Mouse (Mus musculus) thymus, postnatal 10 days (tissue): ENCODE measurements around the gene Bax.
"Not testable (repeated sequence)": the region's sequence is repeated elsewhere in the genome, so short reads cannot be mapped to it uniquely, and the experiment has no call there.

Source experiments
- DNase-seq, 2 experiments: peaks; one replicate each; pipeline ENCODE4 v3.0.0; 2021; ENCODE audit warnings: low spot score in 2 of 2

Bax gene

DNA sequence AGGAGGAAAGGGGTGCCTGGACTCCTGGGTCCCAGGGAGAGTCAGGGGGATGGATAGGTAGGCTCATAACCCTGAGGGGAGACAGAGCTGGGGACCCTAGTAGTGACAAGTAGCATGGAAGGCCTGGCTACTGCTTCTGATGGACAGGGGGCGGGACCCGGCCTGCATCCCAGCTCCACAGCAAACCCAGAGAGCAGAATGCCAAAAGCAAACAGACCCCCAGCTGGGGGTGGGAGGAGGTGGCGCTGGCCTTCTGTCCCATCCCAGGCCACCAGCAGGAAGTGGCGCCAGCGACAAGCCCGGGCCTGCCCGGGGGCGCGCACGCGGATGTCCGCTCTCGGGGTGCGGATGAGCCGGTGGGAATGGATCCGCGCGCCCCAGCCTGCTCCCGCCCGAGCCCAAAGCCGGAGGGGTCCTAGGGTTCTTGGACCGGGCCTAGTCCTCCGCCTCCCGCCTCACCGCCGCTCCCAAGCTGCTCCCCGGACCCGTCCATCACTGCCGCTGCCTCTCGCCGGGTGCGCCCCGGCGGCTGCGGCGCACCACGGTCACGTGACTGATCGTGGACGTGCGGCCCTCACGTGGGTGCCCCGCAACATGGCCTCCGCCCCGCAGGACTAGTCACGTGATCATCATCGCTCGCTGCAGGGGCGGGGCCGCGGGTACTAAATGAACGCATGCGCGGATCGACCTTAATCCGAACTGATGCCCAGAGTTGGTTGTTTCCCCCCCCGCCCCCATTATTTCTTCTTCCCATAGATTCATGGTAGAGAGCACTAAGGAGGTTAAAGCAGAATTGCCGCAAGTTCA is at the start of gene Bax:
Bax (minus strand) TSS at position 616 of the 807 bp plus-strand sequence.
- peak; percentile 86 to 87 for DNase-seq

DNA sequence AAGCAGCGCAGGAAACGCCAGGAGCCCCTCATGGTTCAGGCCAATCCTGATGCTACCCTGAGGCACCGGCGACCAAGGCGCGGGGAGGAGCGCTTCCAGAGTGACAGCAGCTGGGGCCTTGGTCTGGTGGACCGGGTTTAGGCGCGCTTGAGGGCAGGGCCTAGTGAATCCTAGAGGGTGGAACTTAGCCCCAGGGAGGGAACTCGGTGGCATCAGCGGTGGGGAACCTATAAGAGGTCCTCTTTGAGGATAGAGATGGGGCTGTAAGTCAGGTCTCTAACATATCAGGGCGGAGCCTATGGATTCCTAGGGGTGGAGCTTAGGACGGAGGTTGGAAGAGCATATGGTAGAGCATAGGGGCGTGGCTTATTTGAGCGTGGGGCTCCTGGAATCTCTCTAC is 48.7 kb upstream of the Bax start:
- peak in 1 of 2 experiments; percentile 18 for DNase-seq

DNA sequence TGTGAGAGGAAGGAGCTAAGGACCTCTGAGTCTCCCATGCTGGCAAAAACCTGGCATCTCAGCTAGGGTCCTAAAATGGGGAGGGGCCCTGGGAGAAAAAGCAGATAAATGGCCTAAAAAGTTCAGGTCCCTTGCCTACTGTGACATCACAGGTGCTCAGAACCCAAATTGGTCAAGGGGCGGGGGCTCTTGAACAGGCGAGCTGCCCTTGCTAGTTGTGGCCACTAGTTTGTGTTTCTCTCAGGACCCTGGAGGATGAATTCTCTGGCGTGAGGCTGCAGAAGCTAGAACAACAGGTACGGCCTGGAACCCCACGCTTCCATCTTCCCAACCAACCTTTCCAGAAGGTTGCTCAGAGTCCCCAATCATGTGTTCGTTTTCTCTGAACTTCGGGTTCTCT is 47.7 kb upstream of the Bax start:
- DNase-seq = no peak

DNA sequence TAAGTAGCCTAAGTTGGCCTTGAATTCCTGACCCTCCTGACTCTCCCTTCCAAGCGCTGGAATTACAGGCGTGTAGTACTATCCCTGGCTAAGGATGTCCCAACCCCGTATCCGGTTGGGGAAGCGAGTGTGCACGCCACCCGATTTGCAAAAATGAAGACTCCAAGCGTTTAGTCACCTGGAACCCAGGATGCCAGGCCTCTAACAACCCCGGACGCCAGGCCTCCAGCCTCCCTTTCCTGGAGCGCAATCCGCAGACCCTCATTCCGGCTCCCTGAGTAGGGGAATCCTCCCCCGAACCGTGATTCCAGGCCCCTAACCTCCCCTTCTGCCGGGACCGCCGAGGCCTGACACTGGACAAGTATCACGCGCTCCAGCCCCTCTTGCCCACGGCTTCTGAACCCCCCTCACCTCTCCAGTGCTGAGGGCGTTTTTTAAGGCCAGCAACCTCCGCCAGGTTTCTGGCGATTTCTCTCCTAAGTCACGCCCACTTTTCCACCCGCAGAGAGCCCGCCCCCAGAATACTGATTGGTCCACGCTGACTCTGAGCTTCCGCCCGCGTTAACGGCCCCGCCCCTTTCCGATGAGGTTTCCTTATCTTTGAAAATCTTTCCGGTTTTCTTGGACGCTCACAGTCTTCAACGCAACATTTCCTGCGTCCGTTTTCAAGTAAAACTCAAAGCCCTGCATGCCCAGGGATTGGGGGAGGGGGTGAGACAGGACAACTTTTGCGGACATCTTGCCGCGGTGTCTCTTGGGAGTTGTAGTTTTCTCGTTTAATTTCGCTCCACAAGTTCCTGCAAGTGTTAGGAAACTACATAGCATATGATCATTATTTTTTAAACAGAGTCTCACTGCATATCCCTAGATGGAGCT is 43.5 kb upstream of the Bax start, which contains the start of gene Nucb1:
Nucb1 (minus strand) TSS at position 495 of the 876 bp plus-strand sequence.
- peak; percentile 87 to 91 for DNase-seq

DNA sequence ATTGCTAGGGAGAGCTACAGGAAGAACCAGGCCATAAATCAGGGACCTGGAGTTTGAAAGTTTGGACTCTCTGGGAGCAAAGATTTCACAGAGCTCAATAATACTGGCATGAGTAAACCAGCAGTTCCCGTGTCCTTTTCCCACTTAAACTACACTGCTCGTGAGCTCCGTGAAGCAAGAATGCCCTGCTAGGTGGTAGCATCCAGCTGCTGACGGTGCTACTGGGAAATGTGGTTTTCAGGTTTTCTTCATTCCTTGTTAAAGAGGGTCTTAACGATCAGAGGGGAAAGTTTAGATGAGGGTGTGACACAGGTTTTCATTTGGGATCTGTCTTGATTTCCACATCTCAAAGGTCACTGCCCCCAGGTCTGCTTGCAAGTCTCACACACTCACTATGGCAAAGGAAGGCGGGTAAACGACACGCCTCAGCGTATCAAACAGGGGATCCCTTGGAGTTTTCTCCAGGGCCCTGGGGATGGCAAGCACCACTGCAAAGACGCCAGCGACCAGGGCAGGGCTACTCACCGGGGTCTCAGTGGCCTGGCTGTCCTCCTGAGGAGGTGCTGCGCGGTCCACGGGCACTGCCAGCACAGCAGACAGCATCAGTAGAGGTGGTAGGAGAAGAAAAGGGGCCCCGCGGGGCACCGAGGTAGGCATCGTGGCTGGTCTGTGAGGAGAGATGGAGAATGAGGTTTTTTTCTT is 42.6 kb upstream of the Bax start:
- peak in 1 of 2 experiments; percentile 9 for DNase-seq

DNA sequence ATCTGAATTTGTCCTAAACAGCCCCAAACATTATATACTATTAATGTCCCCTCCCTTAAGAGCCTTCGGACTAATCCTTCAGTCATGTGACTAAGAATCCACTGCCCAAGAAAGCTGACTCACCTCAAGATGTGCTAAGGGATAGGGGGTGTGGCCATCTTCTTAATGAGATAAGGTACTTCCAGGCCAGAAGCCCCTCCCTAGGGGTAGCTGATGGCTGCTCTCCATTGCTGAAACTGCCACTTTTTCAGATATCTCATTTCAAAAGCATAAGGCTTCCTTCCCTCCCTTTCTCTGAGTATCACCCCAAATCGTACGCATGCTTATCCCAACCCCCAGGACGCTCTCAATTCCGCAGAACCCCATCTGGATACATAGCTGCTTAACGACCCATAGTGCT is 41.9 kb upstream of the Bax start:
- DNase-seq = no peak

DNA sequence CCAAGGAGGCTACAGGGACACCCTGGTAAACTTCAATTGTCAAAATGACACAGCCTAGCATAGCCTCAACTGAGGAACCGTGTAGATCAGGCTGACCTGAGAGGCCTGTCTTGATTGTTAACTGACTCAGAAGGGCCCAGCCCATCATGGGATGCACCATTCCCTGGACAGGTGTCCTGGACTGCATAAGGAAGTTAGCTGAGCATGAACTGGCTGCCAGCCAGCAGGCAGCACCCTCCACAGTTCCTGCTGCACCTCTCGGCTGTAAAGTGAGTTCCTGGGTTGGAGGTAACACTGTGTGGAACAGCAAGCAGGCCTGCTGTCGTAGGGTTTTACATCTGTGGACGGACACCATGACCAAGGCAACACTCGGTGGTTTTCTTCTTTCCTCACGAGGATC is 40.9 kb upstream of the Bax start:
- DNase-seq = no peak

DNA sequence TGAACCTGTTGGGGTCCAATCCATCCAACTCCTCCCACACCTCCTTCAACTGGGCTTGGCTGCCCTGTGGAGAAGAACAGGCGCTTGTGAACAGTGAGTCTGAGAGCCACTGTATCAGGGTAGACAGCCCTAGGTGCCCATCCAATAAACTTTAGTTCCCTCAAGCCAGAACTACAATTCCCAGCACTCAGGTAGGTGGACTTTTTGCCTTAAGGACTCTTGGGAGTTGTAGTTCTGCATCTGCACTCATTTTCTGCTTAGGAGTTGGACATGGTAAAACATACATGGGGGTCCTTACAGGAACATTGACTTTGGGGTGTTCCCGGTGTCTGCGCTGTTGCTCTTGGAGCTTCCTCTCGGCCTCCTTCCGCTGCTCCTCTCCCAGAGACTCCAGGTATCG is 31.7 kb upstream of the Bax start:
- DNase-seq = no peak

DNA sequence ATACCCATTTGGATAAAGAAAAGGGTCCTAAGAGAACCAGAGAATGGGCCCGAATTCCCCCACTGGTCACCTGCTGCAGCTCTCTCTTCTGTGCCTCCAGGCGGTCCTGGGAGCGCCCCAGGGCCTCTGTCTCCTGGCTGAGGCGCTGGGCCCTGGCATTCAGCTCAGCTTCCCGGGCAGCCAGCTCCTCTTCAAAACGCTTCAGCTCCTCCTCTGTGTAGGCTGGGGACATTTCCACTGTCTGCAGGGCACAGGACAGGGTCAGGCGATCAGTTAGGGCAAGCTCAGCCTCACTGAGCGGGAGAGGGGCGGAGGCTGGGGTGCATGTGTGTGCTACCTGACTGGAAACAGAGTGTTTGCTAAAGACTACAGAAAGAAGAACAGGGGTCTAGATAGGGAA is 27.9 kb upstream of the Bax start:
- no peak for DNase-seq

DNA sequence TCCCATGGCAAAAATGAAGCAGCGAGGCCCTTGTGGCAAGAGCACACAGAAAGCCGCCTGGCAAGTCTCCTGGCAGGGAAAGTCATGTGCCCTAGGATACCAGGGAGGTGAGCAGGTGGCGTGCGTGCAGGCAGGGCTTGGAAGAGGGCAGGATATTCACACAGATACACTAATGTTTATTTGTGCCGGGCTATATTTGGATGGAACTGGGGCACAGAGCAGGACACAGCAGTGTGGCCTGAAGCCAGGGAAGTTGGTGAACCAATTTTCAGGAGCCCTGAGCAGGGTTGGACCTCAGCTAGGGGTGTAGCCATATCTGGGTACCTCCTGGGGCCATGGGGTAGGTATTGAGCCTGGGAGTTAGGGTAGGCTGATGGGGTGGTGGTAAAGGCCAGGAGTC is 26.3 kb upstream of the Bax start:
- DNase-seq = no peak

DNA sequence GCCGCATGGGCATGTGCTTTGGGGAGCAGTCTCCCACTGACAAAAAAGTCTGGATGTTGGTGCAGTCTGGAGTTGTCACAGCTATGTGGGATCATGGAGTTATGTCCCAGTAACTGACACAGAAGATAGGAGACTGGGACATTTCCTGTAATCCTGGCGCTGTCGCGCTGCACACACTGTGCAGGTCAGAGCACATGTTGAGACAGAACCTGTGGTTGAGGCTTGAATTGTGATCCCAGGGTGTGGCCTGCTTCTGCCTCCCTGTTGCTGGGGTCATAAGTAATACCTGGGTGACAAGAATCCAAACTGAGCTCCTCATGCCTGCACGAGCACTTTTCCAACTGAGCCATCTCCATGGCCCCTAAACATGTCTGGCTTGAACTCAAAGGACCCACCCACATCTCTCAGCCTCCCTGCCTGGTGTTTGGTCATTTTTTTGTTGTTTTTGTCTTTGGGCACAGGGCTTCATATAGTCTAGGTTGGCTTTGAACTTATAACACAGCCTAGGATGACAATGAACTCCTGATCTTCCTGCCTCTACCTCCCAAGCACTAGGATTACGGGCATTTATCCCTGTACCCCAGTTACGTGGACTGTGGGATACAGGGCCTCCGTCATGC is 25.6 kb upstream of the Bax start:
- DNase-seq = no peak

DNA sequence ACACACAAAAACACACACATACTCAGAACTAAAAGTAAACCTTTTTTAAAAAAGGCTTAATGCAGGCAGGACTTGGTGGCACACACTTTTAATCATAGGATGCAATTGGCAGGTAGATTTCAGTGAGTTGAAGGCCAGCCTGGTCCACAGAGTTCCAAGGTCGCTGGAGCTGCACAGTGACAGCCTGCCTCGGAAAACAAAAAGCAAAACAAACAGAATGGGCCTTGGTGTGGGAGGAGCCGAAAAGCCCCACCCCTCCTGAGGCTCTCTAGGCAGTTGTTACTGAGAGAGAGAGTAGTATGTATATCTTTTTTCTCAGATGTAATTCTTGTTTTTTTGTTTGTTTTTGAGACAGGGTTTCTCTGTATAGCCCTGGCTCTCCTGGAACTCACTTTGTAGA is 24.6 kb upstream of the Bax start:
- no peak for DNase-seq

DNA sequence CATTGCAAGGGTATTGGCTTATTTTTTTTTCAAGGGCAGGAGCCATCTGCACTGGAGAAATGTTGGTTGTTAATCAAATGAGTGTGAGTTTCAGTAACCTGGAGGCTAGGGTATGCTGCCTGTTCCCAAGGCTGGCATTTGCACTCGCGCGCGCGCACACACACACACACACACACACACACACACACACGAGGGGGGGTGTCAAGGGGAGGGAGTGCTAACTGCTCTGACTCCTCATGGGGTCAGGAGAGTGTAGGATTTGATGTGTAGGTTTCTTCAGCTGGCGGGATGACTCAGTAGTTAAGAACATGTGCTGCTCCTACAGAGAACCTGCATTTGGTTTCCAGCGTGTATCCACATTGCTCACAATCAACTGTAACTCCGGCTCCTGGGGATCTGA is 24.1 kb upstream of the Bax start:
- no peak for DNase-seq

DNA sequence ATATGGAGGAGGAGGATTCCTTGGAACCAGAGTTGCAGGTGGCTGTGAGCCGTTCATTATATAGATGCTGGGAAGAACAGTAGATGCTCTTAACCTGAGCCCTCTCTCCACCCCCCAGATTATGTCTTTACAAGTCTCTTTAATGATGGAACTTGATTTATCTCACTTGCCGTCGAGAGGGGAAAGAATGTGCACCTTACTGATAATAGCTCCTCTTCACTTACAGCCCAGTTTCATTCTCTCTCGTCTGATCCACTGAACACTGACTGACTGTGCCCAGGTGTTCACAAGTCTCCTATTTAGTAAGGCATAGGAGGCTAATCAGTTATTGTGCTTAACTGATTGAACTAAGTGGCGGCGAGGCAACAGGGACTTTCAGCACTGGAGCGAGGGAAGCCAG is 22.9 kb upstream of the Bax start:
- no peak for DNase-seq

DNA sequence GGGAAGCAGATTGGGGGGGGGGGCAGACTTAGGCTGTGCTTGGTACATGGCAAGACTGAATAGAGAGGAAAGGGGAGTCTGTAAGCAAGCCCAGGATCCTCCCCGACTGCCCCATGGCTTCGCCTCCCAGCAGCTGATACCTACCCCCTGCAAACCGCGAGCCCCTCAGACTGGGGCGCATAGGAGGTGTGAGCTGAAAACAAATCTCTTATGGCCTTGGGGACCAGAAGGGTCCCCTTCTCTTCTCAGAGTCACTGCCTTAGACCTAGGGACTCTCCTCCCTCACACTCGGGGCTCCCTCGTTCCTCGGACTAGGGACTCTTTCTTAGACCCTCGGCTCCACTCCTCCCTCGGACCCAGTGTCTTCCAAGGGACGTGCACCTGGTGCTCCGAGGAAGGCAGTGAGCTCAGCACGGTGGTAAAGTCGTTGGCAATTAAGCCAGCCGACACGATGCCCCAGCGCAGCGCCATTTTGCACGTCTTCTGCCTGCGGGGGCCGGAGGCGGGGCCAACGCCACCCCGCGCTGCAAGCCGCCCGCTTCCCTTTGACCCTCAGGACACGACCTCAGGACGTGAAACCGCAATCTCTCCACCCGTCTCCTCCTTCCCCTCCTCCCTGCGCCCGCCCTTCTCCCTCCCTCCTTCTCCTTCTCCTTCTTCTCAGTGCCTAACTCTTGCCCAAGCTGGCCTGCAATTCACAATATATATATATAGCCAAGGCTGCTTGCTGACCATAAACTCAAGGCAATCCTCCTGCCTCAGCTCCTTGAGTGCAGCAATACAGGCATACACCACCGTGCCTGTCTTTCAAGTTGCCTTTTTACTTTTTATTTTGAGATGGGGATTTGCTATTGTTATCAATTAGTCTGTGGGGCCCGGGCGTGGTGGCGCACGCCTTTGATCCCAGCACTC is 21.9 kb upstream of the Bax start, which contains the start of gene Dhdh:
Dhdh (minus strand) TSS at position 513 of the 912 bp plus-strand sequence.
- peak in 1 of 2 experiments; percentile 23 for DNase-seq

DNA sequence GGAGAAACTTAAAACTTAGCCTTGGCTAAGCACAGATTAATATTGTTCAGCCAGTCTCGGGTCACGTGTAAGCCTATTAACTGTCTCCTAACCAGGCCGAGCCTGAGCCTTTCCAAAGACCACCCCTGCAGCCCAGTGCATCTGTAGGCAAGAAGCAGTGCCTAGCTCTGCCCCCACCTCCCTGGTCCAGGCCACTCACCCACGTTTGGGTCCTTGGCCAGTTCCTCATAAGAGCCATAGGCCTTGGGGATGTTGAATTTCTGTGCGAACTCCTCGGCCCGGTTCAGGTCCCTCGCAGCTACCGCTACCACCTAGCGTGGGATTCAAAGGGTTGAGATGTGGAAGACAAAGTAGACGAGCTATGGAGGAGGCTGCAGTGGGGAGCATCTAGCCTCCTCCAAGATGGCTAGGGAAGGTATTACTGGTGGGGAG is 21.2 kb upstream of the Bax start:
- no peak for DNase-seq

DNA sequence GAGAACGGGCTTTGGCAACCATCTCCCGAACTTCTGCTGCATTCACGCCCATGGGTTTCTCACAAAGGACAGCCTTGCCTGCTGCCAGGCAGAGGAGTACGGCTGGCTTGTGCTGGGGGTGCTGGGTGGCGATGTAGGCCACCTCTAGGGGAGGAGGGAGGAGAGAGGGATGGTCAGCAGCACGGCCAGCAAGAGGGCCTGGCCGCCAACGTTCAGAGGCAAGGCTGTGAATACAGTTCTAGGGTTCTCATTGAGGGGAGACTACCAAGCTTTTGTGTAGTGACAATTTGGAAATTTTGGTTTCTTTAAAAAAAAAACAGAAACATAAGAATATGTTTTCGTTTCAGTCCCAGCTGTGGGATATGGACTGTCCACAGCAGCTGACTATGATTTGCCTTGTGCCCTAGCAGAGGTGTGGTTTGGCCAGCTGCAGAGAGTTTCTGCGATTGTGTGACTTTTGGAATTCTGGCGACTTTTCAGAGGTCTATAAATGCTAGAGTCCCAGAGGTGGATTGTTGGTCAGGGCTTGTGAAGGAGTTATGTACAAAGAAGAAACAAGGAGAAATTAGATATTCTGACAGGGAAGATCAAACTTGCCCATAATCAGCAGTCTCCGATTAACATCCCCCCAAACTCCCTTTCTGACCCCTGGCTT is 20.2 kb upstream of the Bax start, which contains the start of gene Gm45808:
Gm45808 (minus strand) TSS at position 51 of the 655 bp plus-strand sequence.
- no peak for DNase-seq

DNA sequence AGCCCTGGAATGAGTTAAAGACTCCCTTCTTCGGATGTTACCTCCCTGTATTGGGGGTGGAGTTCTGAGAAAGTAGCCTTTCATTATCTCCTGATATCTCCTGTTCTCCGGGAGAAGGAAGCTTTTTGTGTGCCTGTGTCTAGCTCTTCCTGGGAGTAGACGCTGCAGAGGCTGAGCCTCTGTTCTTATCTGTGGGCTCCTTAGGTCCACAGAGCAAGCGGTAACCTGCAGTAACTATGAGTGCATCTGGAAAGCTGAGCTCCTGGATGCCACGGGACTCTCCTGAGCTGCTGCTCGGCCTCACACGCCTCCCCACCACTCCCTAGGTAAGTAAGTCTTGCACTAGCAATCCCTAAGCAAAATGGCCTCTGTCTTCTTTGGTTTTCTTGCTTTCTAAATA is 19.5 kb upstream of the Bax start:
- DNase-seq = no peak

DNA sequence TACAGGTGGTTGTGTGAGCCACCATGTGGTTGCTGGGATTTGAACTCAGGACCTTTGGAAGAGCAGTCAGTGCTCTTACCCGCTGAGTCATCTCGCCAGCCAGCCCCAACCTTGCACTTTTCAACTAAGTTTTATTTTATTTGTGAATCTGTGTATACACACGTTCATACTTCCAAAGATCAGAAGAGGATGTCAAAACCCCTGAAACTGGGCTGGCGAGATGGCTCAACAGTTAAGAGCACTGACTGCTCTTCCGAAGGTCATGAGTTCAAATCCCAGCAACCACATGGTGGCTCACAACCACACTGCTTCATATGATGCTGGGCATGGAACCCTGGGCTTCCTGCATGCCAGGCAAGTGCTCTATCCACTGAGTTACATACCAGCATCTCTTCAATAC is 18.3 kb upstream of the Bax start:
- DNase-seq = not testable (repeated sequence)

DNA sequence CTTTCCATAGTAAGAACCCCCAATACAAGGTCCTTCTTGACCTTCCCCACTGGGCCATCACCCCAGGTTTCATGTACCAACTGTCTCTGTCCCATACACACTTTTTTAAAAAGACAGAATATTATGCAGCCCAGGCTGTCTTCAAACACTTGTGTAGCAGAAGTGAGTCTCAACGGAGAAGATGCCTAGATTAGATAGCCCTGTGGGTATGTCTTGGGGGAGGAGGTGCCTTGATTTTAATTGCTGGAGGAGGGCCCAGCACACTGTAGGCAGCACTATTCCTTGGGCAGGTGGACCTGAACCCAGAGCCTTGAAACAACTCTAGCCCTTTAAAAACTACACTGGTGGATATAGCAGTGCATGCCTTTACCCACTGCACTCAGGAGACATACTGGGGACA is 15.5 kb upstream of the Bax start:
- DNase-seq = no peak
